Mouse (Mus musculus): Measurements from ENCODE around the gene Cxcl9. TPM values are rescaled to one million over a fixed set of nuclear protein-coding genes. Genes with fewer than 3 reads are reported as not detected.
A peak's percentile ranks its signal among the peaks of the same experiment; 100 is the strongest.

Gene Cxcl9
- polyA plus RNA-seq (2014; fragmentation: Nextera tagmentation; extraction: Ambion mirVana) = not detected in 2 replicates

GRCm38 (mm10) chr5:92327929-92328328 lies at the start of gene Cxcl9:
Gene Cxcl9, minus strand, starts transcription at chr5:92328079.
- ATAC-seq (replicated peaks; ENCODE audit: insufficient number of reproducible peaks, low FRiP score, low TSS enrichment) = no peak
- H3K9me3 ChIP-seq (replicated peaks; ENCODE audit: control insufficient read depth, low read length) = no peaks in the 10 kb centered on the region
- no peaks in the 10 kb centered on the region for H3K36me3 ChIP-seq (ENCODE audit: control insufficient read depth, insufficient read depth, low read length)
- no peak within 1 kb of the TSS for H3K4me3 ChIP-seq (ENCODE audit: low read depth, low read length)
- H3K4me2 ChIP-seq = no peak within 1 kb of the TSS
- H3K9ac ChIP-seq (ENCODE audit: low read depth, low read length) = no peak within 1 kb of the TSS
- no peaks in the 10 kb centered on the region for H3K4me1 ChIP-seq (ENCODE audit: control insufficient read depth, insufficient read depth, low read length)
- 74% methylated on average over 7 of the region's 7 CpGs for WGBS (ENCODE audit: insufficient replicate concordance)
- H3K27ac ChIP-seq (ENCODE audit: low read depth, low read length) = no peak within 1 kb of the TSS
- no peaks in the 10 kb centered on the region for H3K27me3 ChIP-seq (ENCODE audit: control insufficient read depth, insufficient read depth, low read length)

DNA sequence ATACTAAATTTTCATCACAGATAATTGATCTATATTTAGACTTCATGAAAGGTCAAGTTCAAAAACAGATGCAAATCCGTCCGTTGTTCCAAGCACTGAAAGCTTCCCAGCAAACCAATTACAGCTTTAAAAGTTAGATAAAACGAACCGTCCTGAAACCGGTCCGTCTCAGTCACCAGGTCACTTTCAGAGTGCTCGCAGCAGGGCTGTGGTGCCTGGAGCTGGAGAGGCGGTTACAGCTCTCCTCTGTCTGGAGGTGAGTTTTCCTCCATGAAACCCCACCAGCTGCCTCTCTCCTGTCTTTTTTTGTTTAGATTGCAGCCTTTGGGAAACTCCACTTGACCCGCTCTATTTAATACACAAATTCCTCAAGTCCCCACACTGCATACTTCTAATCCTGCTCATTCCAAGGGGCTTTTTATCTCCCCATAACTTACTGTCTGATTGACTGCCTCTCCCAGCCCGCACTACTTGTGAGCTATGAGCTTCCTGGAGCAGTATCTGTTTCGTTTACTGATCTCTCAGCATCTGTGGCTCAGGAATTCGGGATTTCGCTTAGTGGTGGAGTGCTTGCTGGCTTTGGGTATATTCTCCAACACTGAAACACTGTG lies 49.0 kb upstream of the Cxcl9 start:
- H3K4me2 ChIP-seq = peak overlapping the region; percentile 47
- no peak overlapping the region for H3K4me3 ChIP-seq (ENCODE audit: low read depth, low read length)
- H3K9ac ChIP-seq (ENCODE audit: low read depth, low read length) = 0 out of 2 replicates have a peak overlapping the region, but pooled peaks have one; percentile 34
- H3K4me1 ChIP-seq (ENCODE audit: control insufficient read depth, insufficient read depth, low read length) = peaks cover 9% of the 10 kb centered on the region
- no peak for ATAC-seq (replicated peaks; ENCODE audit: insufficient number of reproducible peaks, low FRiP score, low TSS enrichment)
- no peaks in the 10 kb centered on the region for H3K27me3 ChIP-seq (ENCODE audit: control insufficient read depth, insufficient read depth, low read length)
- H3K36me3 ChIP-seq (ENCODE audit: control insufficient read depth, insufficient read depth, low read length) = no peaks in the 10 kb centered on the region
- 0 out of 2 replicates have a peak overlapping the region, but pooled peaks have one; percentile 29 for H3K27ac ChIP-seq (ENCODE audit: low read depth, low read length)
- WGBS (ENCODE audit: insufficient replicate concordance) = 22% methylated on average over 13 of the region's 13 CpGs
- no peaks in the 10 kb centered on the region for H3K9me3 ChIP-seq (replicated peaks; ENCODE audit: control insufficient read depth, low read length)

DNA sequence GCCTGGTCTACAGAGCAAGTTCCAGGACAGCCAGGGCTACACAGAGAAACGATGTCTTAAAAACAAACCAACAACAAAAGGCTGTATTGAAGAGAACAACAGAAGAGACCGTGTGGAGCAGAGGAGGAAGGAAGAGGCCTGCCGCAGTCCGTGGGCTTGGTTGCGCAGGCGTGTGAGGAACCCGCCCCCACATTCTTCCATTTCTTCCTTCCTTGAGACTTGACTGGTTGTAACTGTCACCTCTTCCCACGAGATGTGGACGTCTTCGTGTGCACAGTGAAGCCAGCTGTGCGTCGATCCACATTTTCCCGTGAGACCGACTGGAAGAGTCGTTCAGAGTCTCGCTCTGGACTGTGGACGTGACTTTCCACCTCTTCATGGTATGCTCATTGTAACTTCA lies 47.5 kb upstream of the Cxcl9 start:
- Histone ChIP-seq H3K27ac (ENCODE audit: low read depth, low read length) (no peak overlapping the region), H3K4me2 (no peak overlapping the region), H3K27me3 (ENCODE audit: control insufficient read depth, insufficient read depth, low read length) (no peaks in the 10 kb centered on the region), H3K4me1 (ENCODE audit: control insufficient read depth, insufficient read depth, low read length) (peaks cover 9% of the 10 kb centered on the region), H3K36me3 (ENCODE audit: control insufficient read depth, insufficient read depth, low read length) (no peaks in the 10 kb centered on the region), H3K9me3 (replicated peaks; ENCODE audit: control insufficient read depth, low read length) (no peaks in the 10 kb centered on the region), H3K4me3 (ENCODE audit: low read depth, low read length) (no peak overlapping the region), H3K9ac (ENCODE audit: low read depth, low read length) (no peak overlapping the region)
- 81% methylated on average over 17 of the region's 17 CpGs for WGBS (ENCODE audit: insufficient replicate concordance)
- ATAC-seq (replicated peaks; ENCODE audit: insufficient number of reproducible peaks, low FRiP score, low TSS enrichment) = no peak

DNA sequence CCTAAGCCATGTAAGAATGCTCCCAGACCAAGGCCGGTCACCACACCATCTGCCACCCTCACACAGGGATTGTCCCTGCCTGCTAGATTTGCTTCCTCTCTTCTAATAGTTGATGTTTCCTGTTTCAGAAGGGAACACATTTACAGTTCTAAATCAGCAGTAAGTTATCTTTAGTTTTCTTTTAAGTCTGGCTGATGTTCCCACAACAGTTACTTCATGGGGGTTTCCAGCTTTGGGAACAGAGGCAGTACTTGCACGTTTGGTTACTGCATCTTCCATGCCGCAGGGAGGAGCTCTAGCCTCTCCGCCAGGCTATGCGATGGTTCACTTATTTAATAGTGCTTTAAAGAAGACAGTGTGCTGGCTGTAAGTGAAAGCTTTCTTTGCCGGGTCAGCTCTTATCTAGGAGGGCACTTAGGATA lies 46.9 kb upstream of the Cxcl9 start:
- H3K27me3 ChIP-seq (ENCODE audit: control insufficient read depth, insufficient read depth, low read length) = no peaks in the 10 kb centered on the region
- 37% methylated on average over 6 of the region's 6 CpGs for WGBS (ENCODE audit: insufficient replicate concordance)
- no peak overlapping the region for H3K9ac ChIP-seq (ENCODE audit: low read depth, low read length)
- H3K4me1 ChIP-seq (ENCODE audit: control insufficient read depth, insufficient read depth, low read length) = peaks cover 9% of the 10 kb centered on the region
- no peak overlapping the region for H3K27ac ChIP-seq (ENCODE audit: low read depth, low read length)
- H3K36me3 ChIP-seq (ENCODE audit: control insufficient read depth, insufficient read depth, low read length) = no peaks in the 10 kb centered on the region
- no peak overlapping the region for H3K4me2 ChIP-seq
- no peak for ATAC-seq (replicated peaks; ENCODE audit: insufficient number of reproducible peaks, low FRiP score, low TSS enrichment)
- H3K4me3 ChIP-seq (ENCODE audit: low read depth, low read length) = no peak overlapping the region
- no peaks in the 10 kb centered on the region for H3K9me3 ChIP-seq (replicated peaks; ENCODE audit: control insufficient read depth, low read length)

DNA sequence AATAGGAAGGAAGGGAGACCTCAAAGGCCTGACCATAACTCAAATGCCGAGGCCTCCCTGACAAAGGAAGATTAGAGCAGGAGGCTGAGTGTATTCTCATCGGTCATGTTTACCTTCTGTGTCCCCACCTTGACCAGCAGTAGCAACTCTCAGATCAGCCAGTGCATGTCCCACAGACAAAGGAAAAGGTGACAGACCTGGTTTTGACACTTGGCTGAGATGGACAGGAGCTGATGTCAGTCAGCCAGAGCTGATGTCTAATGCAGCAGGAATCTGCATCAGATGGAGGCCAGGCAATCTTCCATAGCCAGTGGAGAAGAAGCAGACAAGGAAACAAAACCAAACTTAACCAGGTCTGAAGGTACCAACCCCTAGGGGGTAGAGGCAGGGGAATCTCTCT lies 44.7 kb upstream of the Cxcl9 start:
- H3K27me3 ChIP-seq (ENCODE audit: control insufficient read depth, insufficient read depth, low read length) = no peaks in the 10 kb centered on the region
- H3K9ac ChIP-seq (ENCODE audit: low read depth, low read length) = no peak overlapping the region
- H3K27ac ChIP-seq (ENCODE audit: low read depth, low read length) = no peak overlapping the region
- H3K4me3 ChIP-seq (ENCODE audit: low read depth, low read length) = no peak overlapping the region
- H3K36me3 ChIP-seq (ENCODE audit: control insufficient read depth, insufficient read depth, low read length) = no peaks in the 10 kb centered on the region
- H3K4me2 ChIP-seq = no peak overlapping the region
- peaks cover 12% of the 10 kb centered on the region for H3K4me1 ChIP-seq (ENCODE audit: control insufficient read depth, insufficient read depth, low read length)
- H3K9me3 ChIP-seq (replicated peaks; ENCODE audit: control insufficient read depth, low read length) = no peaks in the 10 kb centered on the region
- ATAC-seq (replicated peaks; ENCODE audit: insufficient number of reproducible peaks, low FRiP score, low TSS enrichment) = no peak
- WGBS (ENCODE audit: insufficient replicate concordance) = 34% methylated on average over 2 of the region's 2 CpGs

DNA sequence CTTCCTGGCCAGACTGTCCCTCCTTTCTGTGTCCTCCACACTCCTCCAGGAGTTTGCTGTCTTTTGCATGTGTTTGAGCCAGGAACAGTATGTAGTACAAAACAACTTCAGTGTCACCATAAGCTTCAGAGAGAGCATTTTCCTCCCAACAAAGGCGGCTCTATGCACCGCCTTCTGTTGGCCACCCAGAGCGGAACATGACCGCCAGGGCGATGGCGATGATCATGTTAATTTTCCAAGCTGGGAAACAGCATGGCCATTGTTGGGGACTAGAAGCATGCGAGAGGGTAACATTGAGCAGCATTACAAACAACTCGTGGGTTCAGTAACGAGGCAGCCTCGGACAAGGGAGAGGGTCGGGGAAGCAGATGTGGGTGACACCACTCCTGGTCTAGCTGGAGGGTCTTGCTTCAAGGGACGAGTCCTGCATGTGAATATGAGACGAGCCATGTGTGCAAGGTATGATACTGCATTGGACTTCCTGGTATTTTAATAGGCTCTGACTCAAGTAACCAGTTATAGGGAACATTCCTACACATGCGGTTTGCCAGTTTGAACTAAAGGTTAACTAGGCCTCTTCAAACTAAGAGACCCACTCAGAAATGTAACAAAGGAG lies 43.6 kb upstream of the Cxcl9 start:
- Histone ChIP-seq H3K27ac (ENCODE audit: low read depth, low read length) (no peak overlapping the region), H3K36me3 (ENCODE audit: control insufficient read depth, insufficient read depth, low read length) (no peaks in the 10 kb centered on the region), H3K4me1 (ENCODE audit: control insufficient read depth, insufficient read depth, low read length) (peaks cover 4% of the 10 kb centered on the region), H3K27me3 (ENCODE audit: control insufficient read depth, insufficient read depth, low read length) (no peaks in the 10 kb centered on the region), H3K4me3 (ENCODE audit: low read depth, low read length) (no peak overlapping the region), H3K9me3 (replicated peaks; ENCODE audit: control insufficient read depth, low read length) (no peaks in the 10 kb centered on the region), H3K9ac (ENCODE audit: low read depth, low read length) (no peak overlapping the region), H3K4me2 (no peak overlapping the region)
- WGBS (ENCODE audit: insufficient replicate concordance) = 82% methylated on average over 14 of the region's 14 CpGs
- no peak for ATAC-seq (replicated peaks; ENCODE audit: insufficient number of reproducible peaks, low FRiP score, low TSS enrichment)

DNA sequence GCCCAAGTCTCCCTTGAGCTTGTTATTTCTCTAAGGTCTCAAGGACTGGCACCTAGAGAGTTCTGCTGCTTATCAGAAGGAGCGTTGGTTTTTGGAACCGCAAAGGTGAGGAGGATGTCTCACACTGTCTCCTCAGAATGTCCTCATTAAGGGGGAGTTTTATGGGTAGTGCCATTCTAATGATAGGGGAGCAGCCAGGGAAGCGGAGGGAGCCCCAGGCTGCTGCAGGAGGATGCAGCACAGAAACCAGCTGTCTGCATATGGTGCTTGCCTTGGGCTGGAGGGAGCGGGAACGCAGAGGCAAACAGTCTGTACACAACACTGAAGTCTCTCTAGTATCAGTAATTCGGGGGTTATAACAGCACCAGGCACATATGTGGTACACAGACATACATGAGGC lies 43.0 kb upstream of the Cxcl9 start:
- H3K9ac ChIP-seq (ENCODE audit: low read depth, low read length) = no peak overlapping the region
- H3K9me3 ChIP-seq (replicated peaks; ENCODE audit: control insufficient read depth, low read length) = no peaks in the 10 kb centered on the region
- H3K27ac ChIP-seq (ENCODE audit: low read depth, low read length) = no peak overlapping the region
- no peak for ATAC-seq (replicated peaks; ENCODE audit: insufficient number of reproducible peaks, low FRiP score, low TSS enrichment)
- H3K36me3 ChIP-seq (ENCODE audit: control insufficient read depth, insufficient read depth, low read length) = no peaks in the 10 kb centered on the region
- peaks cover 3% of the 10 kb centered on the region; the same call in 1 of the 2 replicates for H3K4me1 ChIP-seq (ENCODE audit: control insufficient read depth, insufficient read depth, low read length)
- no peaks in the 10 kb centered on the region for H3K27me3 ChIP-seq (ENCODE audit: control insufficient read depth, insufficient read depth, low read length)
- H3K4me2 ChIP-seq = no peak overlapping the region
- WGBS (ENCODE audit: insufficient replicate concordance) = 84% methylated on average over 6 of the region's 6 CpGs
- no peak overlapping the region for H3K4me3 ChIP-seq (ENCODE audit: low read depth, low read length)

DNA sequence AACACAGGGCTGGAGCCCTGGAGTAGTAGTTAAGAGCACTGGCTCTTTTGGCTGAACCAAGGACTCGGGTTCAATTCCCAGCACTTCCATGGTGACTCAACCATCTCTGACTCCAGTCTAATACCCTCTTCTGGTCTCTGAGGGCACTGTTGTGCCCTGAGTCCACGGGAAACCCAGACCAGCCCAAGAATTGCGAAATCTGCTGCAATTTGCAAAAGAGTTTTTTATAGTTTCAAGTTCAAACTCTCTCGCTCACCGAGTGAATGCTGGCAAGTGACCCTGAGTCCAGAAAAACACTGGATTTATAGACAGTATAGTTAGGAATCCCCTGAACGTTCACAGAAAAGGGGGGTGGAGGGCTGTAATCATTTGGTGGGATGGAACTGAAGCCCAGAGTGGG lies 42.5 kb upstream of the Cxcl9 start:
- Histone ChIP-seq H3K9me3 (replicated peaks; ENCODE audit: control insufficient read depth, low read length) (no peaks in the 10 kb centered on the region), H3K4me1 (ENCODE audit: control insufficient read depth, insufficient read depth, low read length) (peaks cover 3% of the 10 kb centered on the region; the same call in 1 of the 2 replicates), H3K27me3 (ENCODE audit: control insufficient read depth, insufficient read depth, low read length) (no peaks in the 10 kb centered on the region), H3K4me2 (no peak overlapping the region), H3K27ac (ENCODE audit: low read depth, low read length) (no peak overlapping the region), H3K36me3 (ENCODE audit: control insufficient read depth, insufficient read depth, low read length) (no peaks in the 10 kb centered on the region), H3K4me3 (ENCODE audit: low read depth, low read length) (no peak overlapping the region), H3K9ac (ENCODE audit: low read depth, low read length) (no peak overlapping the region)
- ATAC-seq (replicated peaks; ENCODE audit: insufficient number of reproducible peaks, low FRiP score, low TSS enrichment) = no peak
- WGBS (ENCODE audit: insufficient replicate concordance) = 80% methylated on average over 6 of the region's 6 CpGs
